Mouse (Mus musculus) G1E (cell line): ENCODE data around the gene Sbpl. TPM values are rescaled to one million over a fixed set of nuclear protein-coding genes. Genes with fewer than 3 reads are reported as not detected.
A peak's percentile ranks its signal among the peaks of the same experiment; 100 is the strongest.
"Not testable (repeated sequence)": the region's sequence is repeated elsewhere in the genome, so short reads cannot be mapped to it uniquely, and the experiment has no call there.

ENCODE experiments used
- ATAC-seq: 2 replicates; pipeline ENCODE4 v1.8.0; 2016; ENCODE audit warnings: mild to moderate bottlenecking; ENCODE audit not compliant: insufficient number of reproducible peaks, poor library complexity, low FRiP score, severe bottlenecking; ENCODE audit errors: extremely low read depth
- DNase-seq: peaks from one replicate; pipeline ENCODE4 v3.0.0; 2012; ENCODE audit warnings: low spot score
- H3K27me3 ChIP-seq: 2 replicates; pipeline ENCODE4 v1.6.1; 2012; ENCODE audit warnings: mild to moderate bottlenecking, low read length, inconsistent platforms; ENCODE audit not compliant: insufficient read depth
- H3K36me3 ChIP-seq: replicated peaks from 2 replicates; pipeline ENCODE3; 2012; ENCODE audit warnings: mild to moderate bottlenecking, inconsistent platforms
- H3K4me1 ChIP-seq: 2 replicates; pipeline ENCODE4 v1.6.1; 2012; ENCODE audit warnings: low read depth, low read length, inconsistent platforms, mixed read lengths; ENCODE audit not compliant: insufficient read depth
- H3K4me3 ChIP-seq: 2 replicates; pipeline ENCODE4 v1.5.1; 2012; ENCODE audit warnings: low read depth, mild to moderate bottlenecking, inconsistent platforms, low read length, moderate library complexity, mixed read lengths
- H3K9me3 ChIP-seq: replicated peaks from 2 replicates; pipeline ENCODE4 v1.6.1; 2012; ENCODE audit warnings: inconsistent platforms
- CTCF ChIP-seq: IDR thresholded peaks from 2 replicates; pipeline ENCODE4 v1.5.1; 2012; ENCODE audit warnings: low read depth, low read length, inconsistent platforms, mixed read lengths
- GATA1 ChIP-seq: IDR thresholded peaks from 2 replicates; pipeline ENCODE4 v1.6.1; 2012; ENCODE audit warnings: borderline replicate concordance, low read length, inconsistent platforms, mixed read lengths
- GATA2 ChIP-seq: IDR thresholded peaks from 2 replicates; pipeline ENCODE4 v1.6.1; 2012; ENCODE audit warnings: low read depth, low read length, inconsistent platforms, borderline replicate concordance
- POLR2AphosphoS5 ChIP-seq: IDR thresholded peaks from 2 replicates; pipeline ENCODE4 v1.6.1; 2012; ENCODE audit warnings: low read depth, low read length, inconsistent platforms; ENCODE audit not compliant: insufficient replicate concordance
- TAL1 ChIP-seq: conservative IDR thresholded peaks from 2 replicates; pipeline ENCODE4 v1.6.1; 2012; ENCODE audit warnings: low read depth, low read length, inconsistent platforms, mixed read lengths
- polyA plus RNA-seq: library from polyadenylated mRNA; stranded (reverse); fragments of >175 nt; gene quantifications from 2 replicates; pipeline ENCODE4 v1.2.3, GENCODE M21; 2012
- total RNA-seq, 2 experiments: library from RNA; stranded (forward) in 1 of 2; stranded (reverse) in 1 of 2; fragments of 200-1000 nt in 1 of 2; fragments of >200 nt in 1 of 2; fragmentation: Nextera tagmentation in 1 of 2; gene quantifications; 2 replicates each; pipeline ENCODE4 v1.2.3; 2014 to 2017

Gene Sbpl
- total and polyA plus RNA-seq, 3 experiments: not detected

DNA sequence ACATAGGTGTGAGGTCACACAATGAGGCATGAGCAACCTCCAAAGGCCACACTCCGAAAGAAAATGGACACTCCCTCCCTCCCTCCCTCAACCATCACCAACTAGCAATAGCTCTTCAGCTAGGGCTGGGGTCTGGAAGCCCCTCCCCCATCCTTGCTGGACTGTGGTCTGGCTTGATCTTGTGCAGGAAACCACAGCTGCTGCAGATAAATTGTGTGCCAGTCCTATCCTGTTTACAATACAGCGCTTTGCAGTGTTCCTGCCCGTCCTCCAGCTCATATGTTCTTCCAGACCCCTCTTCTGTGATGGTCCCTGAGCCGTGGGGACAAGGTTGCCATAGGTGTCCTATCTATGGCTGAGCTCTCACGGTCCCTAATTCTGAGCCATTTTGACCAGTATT is 23.9 kb downstream of the Sbpl start:
- ATAC-seq (no peak), DNase-seq (no peak)
- Histone ChIP-seq H3K4me1 (no peaks in the 10 kb centered on the region), H3K9me3 (no peaks in the 10 kb centered on the region), H3K4me3 (no peak overlapping the region), H3K27me3 (peaks cover 5% of the 10 kb centered on the region), H3K36me3 (no peaks in the 10 kb centered on the region)
- TF ChIP-seq GATA1: no peak
- no peak for TF ChIP-seq CTCF
- TF ChIP-seq TAL1: no peak
- TF ChIP-seq POLR2AphosphoS5: no peak
- TF ChIP-seq GATA2: no peak

DNA sequence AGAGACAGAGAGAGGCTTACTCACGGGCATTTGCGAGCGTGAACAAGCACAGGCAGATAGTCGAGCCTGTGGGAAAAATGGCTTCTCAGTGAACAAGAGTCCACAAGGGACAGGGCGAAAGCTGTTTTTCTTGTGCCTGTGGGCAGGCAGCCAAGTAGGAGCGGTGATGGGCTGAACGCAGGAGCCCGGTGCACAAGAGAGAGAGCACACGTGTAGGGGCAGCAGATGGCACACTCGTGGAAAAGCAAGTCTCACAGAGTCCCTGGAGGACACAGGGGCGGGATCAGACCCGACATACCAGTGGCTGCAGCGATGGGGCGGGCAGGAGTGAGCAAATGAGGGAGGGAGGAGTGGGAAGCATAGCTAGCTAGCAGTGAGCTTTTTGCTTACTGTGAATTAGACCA is 30.0 kb downstream of the Sbpl start:
- DNase-seq (peak; percentile 5), ATAC-seq (peak; percentile 47; the same call in 1 of the 2 replicates)
- no peaks in the 10 kb centered on the region for H3K9me3 ChIP-seq
- H3K4me1 ChIP-seq: peaks cover 10% of the 10 kb centered on the region
- no peaks in the 10 kb centered on the region for H3K36me3 ChIP-seq
- TF ChIP-seq GATA1 (no peak), GATA2 (no peak), POLR2AphosphoS5 (no peak), TAL1 (no peak), CTCF (no peak)
- peaks cover 14% of the 10 kb centered on the region for H3K27me3 ChIP-seq
- H3K4me3 ChIP-seq: peak overlapping the region; percentile 72

DNA sequence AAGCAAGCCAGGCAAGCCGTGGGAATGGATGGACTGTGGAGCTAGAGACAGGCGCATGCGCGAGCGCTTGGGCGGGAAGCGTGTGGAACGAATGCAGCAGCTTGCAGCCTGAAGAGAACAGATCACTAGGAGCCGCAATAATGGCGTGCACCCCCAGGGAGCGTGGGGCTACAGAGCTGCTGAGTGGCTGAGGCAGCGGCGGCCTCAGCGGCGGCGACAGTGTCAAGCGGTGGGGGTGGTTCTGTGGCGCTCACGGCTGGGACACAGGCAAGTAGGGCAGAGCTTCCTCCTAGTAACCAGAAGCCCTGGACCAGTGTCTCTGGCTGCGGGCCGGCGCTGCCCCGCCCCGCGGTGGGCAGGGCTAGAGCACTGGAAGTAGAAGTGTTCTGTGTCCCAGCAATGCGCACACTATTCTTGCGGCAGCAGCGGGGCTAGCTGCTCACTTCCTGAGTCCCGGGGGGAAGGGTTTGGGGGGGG is 30.5 kb downstream of the Sbpl start:
- TF ChIP-seq CTCF (no peak), TAL1 (no peak), GATA2 (no peak), GATA1 (no peak), POLR2AphosphoS5 (no peak)
- Histone ChIP-seq H3K4me1 (peaks cover 10% of the 10 kb centered on the region), H3K27me3 (peaks cover 13% of the 10 kb centered on the region), H3K36me3 (no peaks in the 10 kb centered on the region), H3K4me3 (peak overlapping the region; percentile 72), H3K9me3 (no peaks in the 10 kb centered on the region)
- peak; percentile 85 for ATAC-seq
- peak; percentile 41 for DNase-seq

DNA sequence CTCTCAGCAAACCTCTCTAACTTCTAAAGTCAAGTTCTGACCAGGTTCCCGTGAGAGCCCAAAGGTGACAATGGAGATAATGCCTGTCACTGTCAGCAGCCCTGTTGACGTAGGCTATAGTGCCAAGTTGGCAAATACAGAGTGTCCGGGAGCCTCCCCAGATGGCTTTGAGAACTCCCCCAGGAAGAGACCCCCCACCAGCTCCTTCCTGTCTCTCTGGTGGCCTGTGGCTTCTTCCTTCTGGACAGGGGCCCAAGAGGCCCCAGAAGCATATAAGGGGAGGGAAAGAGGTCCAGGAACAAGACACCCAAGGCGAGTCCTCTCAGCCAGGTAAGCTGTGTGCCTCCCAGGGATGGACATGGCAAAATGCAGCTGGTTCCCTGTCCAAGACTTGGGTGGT is 37.9 kb downstream of the Sbpl start, which contains the start of gene Dcpp3:
TSS of gene Dcpp3 (plus strand) at position 301 of the 400 bp plus-strand sequence.
- H3K36me3 ChIP-seq, DNase-seq, H3K4me1 ChIP-seq, H3K27me3 ChIP-seq, H3K9me3 ChIP-seq, H3K4me3 ChIP-seq, ATAC-seq: not testable (repeated sequence)

Other genes starting within 250 kb of the Sbpl start
Only the 20 nearest of the 23 such genes appear.
- 0.39 and 1.9 TPM in 2 replicates for gene Paqr4, start 214.4 kb downstream of the Sbpl start, total RNA-seq (2014; fragmentation: Nextera tagmentation)
- 2.6 and 3.2 TPM in 2 replicates for gene Paqr4, start 214.4 kb downstream of the Sbpl start, total RNA-seq (2017)
- gene Paqr4, start 214.4 kb downstream of the Sbpl start, polyA plus RNA-seq: 2.3 and 3.5 TPM in 2 replicates
- not detected in 2 replicates for gene Kremen2, start 209.4 kb downstream of the Sbpl start, total RNA-seq (2014; fragmentation: Nextera tagmentation)
- 0.05 and 0.29 TPM in 2 replicates for gene Kremen2, start 209.4 kb downstream of the Sbpl start, total RNA-seq (2017)
- gene Kremen2, start 209.4 kb downstream of the Sbpl start, polyA plus RNA-seq: 1.2 and 1.4 TPM in 2 replicates
- gene Flywch1, start 183.7 kb downstream of the Sbpl start, total RNA-seq (2014; fragmentation: Nextera tagmentation): 11.9 and 14.1 TPM in 2 replicates
- gene Flywch1, start 183.7 kb downstream of the Sbpl start, total RNA-seq (2017): 18.2 and 22.3 TPM in 2 replicates
- gene Flywch1, start 183.7 kb downstream of the Sbpl start, polyA plus RNA-seq: 42.7 and 44.6 TPM in 2 replicates
- gene Flywch2, start 169.2 kb downstream of the Sbpl start, total RNA-seq (2014; fragmentation: Nextera tagmentation): not detected in 2 replicates
- gene Flywch2, start 169.2 kb downstream of the Sbpl start, total RNA-seq (2017): 0.12 TPM in 1 of 2 replicates, not detected in the other
- gene Flywch2, start 169.2 kb downstream of the Sbpl start, polyA plus RNA-seq: not detected in 2 replicates
- 1,039 and 1,150 TPM in 2 replicates for gene Srrm2, start 164.7 kb downstream of the Sbpl start, total RNA-seq (2014; fragmentation: Nextera tagmentation)
- gene Srrm2, start 164.7 kb downstream of the Sbpl start, total RNA-seq (2017): 66.6 and 86.7 TPM in 2 replicates
- gene Srrm2, start 164.7 kb downstream of the Sbpl start, polyA plus RNA-seq: 141 and 329 TPM in 2 replicates
- 452 and 468 TPM in 2 replicates for gene Elob, start 126.1 kb downstream of the Sbpl start, total RNA-seq (2014; fragmentation: Nextera tagmentation)
- gene Elob, start 126.1 kb downstream of the Sbpl start, total RNA-seq (2017): 171 and 225 TPM in 2 replicates
- 658 and 984 TPM in 2 replicates for gene Elob, start 126.1 kb downstream of the Sbpl start, polyA plus RNA-seq
- not detected in 2 replicates for gene Prss33, start 119.2 kb downstream of the Sbpl start, total RNA-seq (2014; fragmentation: Nextera tagmentation)
- 0.11 TPM in 1 of 2 replicates, not detected in the other for gene Prss33, start 119.2 kb downstream of the Sbpl start, total RNA-seq (2017)
- not detected in 2 replicates for gene Prss33, start 119.2 kb downstream of the Sbpl start, polyA plus RNA-seq
- not detected in 2 replicates for gene Prss32, start 111.4 kb downstream of the Sbpl start, total RNA-seq (2014; fragmentation: Nextera tagmentation)
- 0.05 TPM in 1 of 2 replicates, not detected in the other for gene Prss32, start 111.4 kb downstream of the Sbpl start, total RNA-seq (2017)
- gene Prss32, start 111.4 kb downstream of the Sbpl start, polyA plus RNA-seq: not detected in 2 replicates
- gene Prss41, start 111.1 kb downstream of the Sbpl start, total RNA-seq (2014; fragmentation: Nextera tagmentation): not detected in 2 replicates
- not detected in 2 replicates for gene Prss41, start 111.1 kb downstream of the Sbpl start, total RNA-seq (2017)
- not detected in 2 replicates for gene Prss41, start 111.1 kb downstream of the Sbpl start, polyA plus RNA-seq
- not detected in 2 replicates for gene Prss21, start 87.2 kb downstream of the Sbpl start, total RNA-seq (2014; fragmentation: Nextera tagmentation)
- not detected in 2 replicates for gene Prss21, start 87.2 kb downstream of the Sbpl start, total RNA-seq (2017)
- gene Prss21, start 87.2 kb downstream of the Sbpl start, polyA plus RNA-seq: not detected in 2 replicates
- not detected in 2 replicates for gene Dcpp1, start 74.4 kb downstream of the Sbpl start, total RNA-seq (2014; fragmentation: Nextera tagmentation)
- gene Dcpp1, start 74.4 kb downstream of the Sbpl start, total RNA-seq (2017): not detected in 2 replicates
- gene Dcpp1, start 74.4 kb downstream of the Sbpl start, polyA plus RNA-seq: not detected in 2 replicates
- gene Dcpp2, start 74.4 kb downstream of the Sbpl start, total RNA-seq (2014; fragmentation: Nextera tagmentation): not detected in 2 replicates
- gene Dcpp2, start 74.4 kb downstream of the Sbpl start, total RNA-seq (2017): 0.22 TPM in 1 of 2 replicates, not detected in the other
- gene Dcpp2, start 74.4 kb downstream of the Sbpl start, polyA plus RNA-seq: not detected in 2 replicates
- gene Dcpp3, start 37.8 kb downstream of the Sbpl start, total RNA-seq (2014; fragmentation: Nextera tagmentation): not detected in 2 replicates
- not detected in 2 replicates for gene Dcpp3, start 37.8 kb downstream of the Sbpl start, total RNA-seq (2017)
- not detected in 2 replicates for gene Dcpp3, start 37.8 kb downstream of the Sbpl start, polyA plus RNA-seq
- not detected in 2 replicates for gene Sbp, start 13.6 kb downstream of the Sbpl start, total RNA-seq (2014; fragmentation: Nextera tagmentation)
- not detected in 2 replicates for gene Sbp, start 13.6 kb downstream of the Sbpl start, total RNA-seq (2017)
- not detected in 2 replicates for gene Sbp, start 13.6 kb downstream of the Sbpl start, polyA plus RNA-seq
- not detected in 2 replicates for gene Prss30, start 25.3 kb upstream of the Sbpl start, total RNA-seq (2014; fragmentation: Nextera tagmentation)
- gene Prss30, start 25.3 kb upstream of the Sbpl start, total RNA-seq (2017): not detected in 2 replicates
- not detected in 2 replicates for gene Prss30, start 25.3 kb upstream of the Sbpl start, polyA plus RNA-seq
- not detected in 2 replicates for gene Prss22, start 42.8 kb upstream of the Sbpl start, total RNA-seq (2014; fragmentation: Nextera tagmentation)
- not detected in 2 replicates for gene Prss22, start 42.8 kb upstream of the Sbpl start, total RNA-seq (2017)
- not detected in 2 replicates for gene Prss22, start 42.8 kb upstream of the Sbpl start, polyA plus RNA-seq
- not detected in 2 replicates for gene Prss27, start 82.9 kb upstream of the Sbpl start, total RNA-seq (2014; fragmentation: Nextera tagmentation)
- not detected in 2 replicates for gene Prss27, start 82.9 kb upstream of the Sbpl start, total RNA-seq (2017)
- not detected in 2 replicates for gene Prss27, start 82.9 kb upstream of the Sbpl start, polyA plus RNA-seq
- 16.9 and 17.1 TPM in 2 replicates for gene Kctd5, start 118.2 kb upstream of the Sbpl start, total RNA-seq (2014; fragmentation: Nextera tagmentation)
- 15.9 and 16.7 TPM in 2 replicates for gene Kctd5, start 118.2 kb upstream of the Sbpl start, total RNA-seq (2017)
- 17.3 and 23.4 TPM in 2 replicates for gene Kctd5, start 118.2 kb upstream of the Sbpl start, polyA plus RNA-seq
- gene Pdpk1, start 195.7 kb upstream of the Sbpl start, total RNA-seq (2014; fragmentation: Nextera tagmentation): 58.6 and 58.8 TPM in 2 replicates
- gene Pdpk1, start 195.7 kb upstream of the Sbpl start, total RNA-seq (2017): 48.3 and 63.3 TPM in 2 replicates
- gene Pdpk1, start 195.7 kb upstream of the Sbpl start, polyA plus RNA-seq: 27.0 and 47.8 TPM in 2 replicates
- gene Amdhd2, start 208.5 kb upstream of the Sbpl start, total RNA-seq (2014; fragmentation: Nextera tagmentation): 7.2 and 18.7 TPM in 2 replicates
- gene Amdhd2, start 208.5 kb upstream of the Sbpl start, total RNA-seq (2017): 60.2 and 66.4 TPM in 2 replicates
- 44.1 and 45.3 TPM in 2 replicates for gene Amdhd2, start 208.5 kb upstream of the Sbpl start, polyA plus RNA-seq